ENCODE assay signal across 9 mouse cellular contexts in the genomic region with DNA sequence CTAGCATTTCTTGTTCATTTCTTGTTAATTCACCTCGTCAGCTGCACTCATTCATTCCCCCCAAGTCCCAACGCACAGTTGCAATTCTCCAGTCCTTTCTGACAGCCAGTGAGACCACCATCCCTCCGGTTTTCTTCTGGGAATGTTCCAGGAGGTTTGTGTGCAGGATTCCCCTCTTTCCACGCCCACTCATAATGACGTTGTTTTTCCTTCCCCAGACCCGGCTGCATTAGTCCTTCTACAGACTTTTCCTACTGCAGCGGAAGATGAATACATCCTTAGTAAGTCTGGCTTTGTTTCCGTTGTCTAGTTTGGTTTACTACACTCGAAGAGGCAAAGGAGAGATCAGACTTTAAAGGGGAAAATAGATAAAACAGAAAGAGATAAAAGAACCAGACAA. TPM values are rescaled to one million over a fixed set of nuclear protein-coding genes. Genes with fewer than 3 reads are reported as not detected.
DNase-seq lines count a peak whose midpoint lies in the region; ATAC-seq and TF ChIP-seq lines count a peak whose summit lies in the region.
"Had no signal": no experiment of that assay in that cellular context is flagged by ENCODE, and none has a peak within 500 bp of the region (broad histone marks: within the 10 kb centered on the region; RNA-seq: fewer than 3 reads in every experiment).

No protein-coding gene starts in this region.

- TF ChIP-seq CTCF in heart, adult 2 months (IDR thresholded peaks at IDR 0.05): no peak
- no peak for TF ChIP-seq CTCF in C2C12 (IDR thresholded peaks at IDR 0.05; ENCODE audit: control insufficient read depth, insufficient read depth, insufficient read length)
- TF ChIP-seq CTCF in liver, embryonic 14.5 days (IDR thresholded peaks at IDR 0.05; ENCODE audit: low read depth): no peak
- no peak for TF ChIP-seq CTCF in thymus, adult 2 months (IDR thresholded peaks at IDR 0.05; ENCODE audit: borderline replicate concordance, control insufficient read depth, extremely low read depth, insufficient read depth, low read length, poor library complexity)

- H3ac ChIP-seq in C2C12 (ENCODE audit: control insufficient read depth, insufficient read length, low read depth): no peak overlapping the region

- H3K79me2 ChIP-seq in heart, adult 2 months (replicated peaks; ENCODE audit: control insufficient read depth, insufficient read depth, low read length): peaks cover 2% of the 10 kb centered on the region; the same call in 1 of the 2 replicates
- H3K79me2 ChIP-seq in C2C12 (ENCODE audit: control insufficient read depth, insufficient read depth): peaks cover 19% of the 10 kb centered on the region

- peaks cover 3% of the 10 kb centered on the region for H3K36me3 ChIP-seq in heart, adult 2 months (ENCODE audit: control insufficient read depth, insufficient read depth, low read length)
- peaks cover 25% of the 10 kb centered on the region for H3K36me3 ChIP-seq in C2C12 (ENCODE audit: control insufficient read depth, insufficient read depth)
- peaks cover 39% of the 10 kb centered on the region for H3K36me3 ChIP-seq in forebrain, embryonic 14.5 days (ENCODE audit: control insufficient read depth, insufficient read depth, low read length)
- H3K36me3 ChIP-seq in liver, embryonic 14.5 days (replicated peaks; ENCODE audit: control insufficient read depth, insufficient read depth, low read depth): no peaks in the 10 kb centered on the region
- peaks cover 12% of the 10 kb centered on the region for H3K36me3 ChIP-seq in thymus, adult 2 months (ENCODE audit: control insufficient read depth, insufficient read depth, low read length)

- H3K27ac ChIP-seq in heart, adult 2 months: no peak overlapping the region; the same call in 1 of the 2 replicates
- H3K27ac ChIP-seq in forebrain, embryonic 14.5 days (ENCODE audit: low read depth, low read length): no peak overlapping the region
- no peak overlapping the region for H3K27ac ChIP-seq in liver, embryonic 14.5 days
- no peak overlapping the region for H3K27ac ChIP-seq in thymus, adult 2 months (ENCODE audit: control insufficient read depth, insufficient read depth, low read length)

- no peak for ATAC-seq in forebrain, embryonic 14.5 days
- ATAC-seq in liver, embryonic 14.5 days (ENCODE audit: insufficient read depth): no peak

- TF ChIP-seq POLR2A in heart, adult 2 months (IDR thresholded peaks at IDR 0.05; ENCODE audit: insufficient read depth, low read depth, low read length): no peak
- no peak for TF ChIP-seq POLR2A in thymus, adult 2 months (IDR thresholded peaks at IDR 0.05; ENCODE audit: control insufficient read depth, extremely low read depth, insufficient read depth, low read length, poor library complexity)

- WGBS in heart, adult 2 months: 26% methylated on average over 9 of the region's 9 CpGs
- 45% methylated on average over 9 of the region's 9 CpGs for WGBS in forebrain, embryonic 14.5 days
- 42% methylated on average over 9 of the region's 9 CpGs for WGBS in liver, embryonic 14.5 days (ENCODE audit: insufficient replicate concordance)
- 62% methylated on average over 9 of the region's 9 CpGs for WGBS in thymus, adult 2 months

- peak overlapping the region; percentile 89 for H3K4me2 ChIP-seq in forebrain, embryonic 14.5 days (ENCODE audit: low read length)
- peak overlapping the region; percentile 87 for H3K4me2 ChIP-seq in liver, embryonic 14.5 days (ENCODE audit: low read depth)

- no peaks in the 10 kb centered on the region for H3K9me3 ChIP-seq in forebrain, embryonic 14.5 days (replicated peaks; ENCODE audit: control insufficient read depth, low read length)
- no peaks in the 10 kb centered on the region for H3K9me3 ChIP-seq in liver, embryonic 14.5 days (ENCODE audit: control insufficient read depth, low read length)

- intact Hi-C loops in heart, adult 2 months (cut with DNase I): loop anchor here (2.0 to 5.0 kb wide), 2 partner anchors 33 to 166 kb away; a partner anchor contains a TSS
- intact Hi-C loops in heart, postnatal 25 days (cut with DNase I): no loop called here

- H3K4me3 ChIP-seq in heart, adult 2 months: peak overlapping the region; percentile 79
- H3K4me3 ChIP-seq in C2C12 (ENCODE audit: insufficient read depth, poor library complexity, severe bottlenecking): peak overlapping the region; percentile 50
- H3K4me3 ChIP-seq in forebrain, embryonic 14.5 days (ENCODE audit: low read depth, low read length): peak overlapping the region; percentile 85
- H3K4me3 ChIP-seq in liver, embryonic 14.5 days (ENCODE audit: insufficient read depth in 1 of 2, low read depth in 2 of 2, low read length in 2 of 2): peak overlapping the region; percentile 18 to 81; a peak in 3 of 4 replicates
- H3K4me3 ChIP-seq in thymus, adult 2 months (ENCODE audit: control insufficient read depth, insufficient read depth, low read length): no peak overlapping the region

- H3K9ac ChIP-seq in heart, adult 2 months (ENCODE audit: low read depth, low read length): no peak overlapping the region
- H3K9ac ChIP-seq in forebrain, embryonic 14.5 days (ENCODE audit: low read length): peak overlapping the region; percentile 93
- no peak overlapping the region for H3K9ac ChIP-seq in liver, embryonic 14.5 days (replicated peaks)

- TF ChIP-seq EP300 in heart, adult 2 months (IDR thresholded peaks at IDR 0.05; ENCODE audit: insufficient read depth, low read depth, low read length): no peak
- TF ChIP-seq EP300 in liver, embryonic 14.5 days (IDR thresholded peaks at IDR 0.05; ENCODE audit: low read depth): no peak

- H3K4me1 ChIP-seq in heart, adult 2 months (ENCODE audit: control insufficient read depth, insufficient read depth, low read length): peaks cover 2% of the 10 kb centered on the region
- peaks cover 9% of the 10 kb centered on the region; the same call in 1 of the 2 replicates for H3K4me1 ChIP-seq in forebrain, embryonic 14.5 days (ENCODE audit: control insufficient read depth, insufficient read depth, low read length)
- peaks cover 0 to 5% of the 10 kb centered on the region in 2 experiments; a peak in 1 of 4 replicates for H3K4me1 ChIP-seq in liver, embryonic 14.5 days (replicated peaks; ENCODE audit: control insufficient read depth in 2 of 2, insufficient read depth in 2 of 2, low read length in 1 of 2)
- H3K4me1 ChIP-seq in thymus, adult 2 months (replicated peaks; ENCODE audit: control insufficient read depth, insufficient read depth, low read length): peaks cover 8% of the 10 kb centered on the region

- no peak for DNase-seq in heart, adult 2 months
- DNase-seq in heart, postnatal 25 days (ENCODE audit: low spot score): no peak
- DNase-seq in forebrain, embryonic 14.5 days (ENCODE audit: low spot score): no peak
- DNase-seq in liver, embryonic 14.5 days (ENCODE audit: low read depth in 3 of 3, low spot score in 3 of 3): no peak
- DNase-seq in thymus, adult 2 months: no peak
- DNase-seq in right cerebral cortex, postnatal 4 days: no peak
- DNase-seq in testis, postnatal 14 days (ENCODE audit: low spot score): no peak

- no peaks in the 10 kb centered on the region for H3K27me3 ChIP-seq in heart, adult 2 months (ENCODE audit: control insufficient read depth, insufficient read depth, low read length)
- H3K27me3 ChIP-seq in C2C12 (ENCODE audit: control insufficient read depth, insufficient read depth, insufficient read length): no peaks in the 10 kb centered on the region
- H3K27me3 ChIP-seq in forebrain, embryonic 14.5 days (replicated peaks; ENCODE audit: control insufficient read depth, insufficient read depth, low read length): no peaks in the 10 kb centered on the region
- no peaks in the 10 kb centered on the region for H3K27me3 ChIP-seq in liver, embryonic 14.5 days (ENCODE audit: control insufficient read depth, insufficient read depth, low read length)
- no peaks in the 10 kb centered on the region for H3K27me3 ChIP-seq in thymus, adult 2 months (ENCODE audit: control insufficient read depth, insufficient read depth, low read length)

- H3K79me3 ChIP-seq in C2C12 (ENCODE audit: low read depth): peaks cover 4% of the 10 kb centered on the region

RNA-seq across cellular contexts. Expression of a gene that starts 1.1 kb away (rescaled TPM):
- 1 to 10 TPM; 7.9 to 8.2 TPM for total RNA-seq in heart, adult 2 months (2021)
- polyA plus RNA-seq in heart, adult 2 months (2012; rRNA removed): 6.7 and 12.7 TPM in 2 replicates
- 10 to 100 TPM in 1 of 2 experiments, 1 to 10 TPM in 1; 9.5 to 11.0 TPM for total RNA-seq in heart, postnatal 25 days (2021)
- 4.2 TPM for polyA plus RNA-seq in C2C12 (2012; fragmentation: generic; extraction: Trizol)
- 23.1 and 26.2 TPM in 2 replicates for polyA plus RNA-seq in forebrain, embryonic 14.5 days (2014; fragmentation: Nextera tagmentation; extraction: Ambion mirVana)
- 2.3 and 2.6 TPM in 2 replicates for polyA plus RNA-seq in liver, embryonic 14.5 days (2012; rRNA removed)
- 1.8 and 2.3 TPM in 2 replicates for polyA plus RNA-seq in liver, embryonic 14.5 days (2014; fragmentation: Nextera tagmentation; extraction: Ambion mirVana)
- polyA plus RNA-seq in thymus, adult 2 months (2012; rRNA removed): 24.8 and 32.9 TPM in 2 replicates

RNA-seq across cellular contexts. Expression of a gene that starts 9.3 kb away (rescaled TPM):
- total RNA-seq in heart, adult 2 months (2021): not detected
- polyA plus RNA-seq in heart, adult 2 months (2012; rRNA removed): 0.14 TPM in 1 of 2 replicates, not detected in the other
- total RNA-seq in heart, postnatal 25 days (2021): not detected
- not detected for polyA plus RNA-seq in C2C12 (2012; fragmentation: generic; extraction: Trizol)
- polyA plus RNA-seq in forebrain, embryonic 14.5 days (2014; fragmentation: Nextera tagmentation; extraction: Ambion mirVana): not detected in 2 replicates
- not detected in 2 replicates for polyA plus RNA-seq in liver, embryonic 14.5 days (2012; rRNA removed)
- not detected in 2 replicates for polyA plus RNA-seq in liver, embryonic 14.5 days (2014; fragmentation: Nextera tagmentation; extraction: Ambion mirVana)
- polyA plus RNA-seq in thymus, adult 2 months (2012; rRNA removed): not detected in 2 replicates
- polyA plus RNA-seq: spleen, adult 2 months had no signal

RNA-seq across cellular contexts. Expression of a gene that starts 33.8 kb away (rescaled TPM):
- total RNA-seq in heart, adult 2 months (2021): 1 to 10 TPM; 4.5 to 5.4 TPM
- 3.0 and 3.6 TPM in 2 replicates for polyA plus RNA-seq in heart, adult 2 months (2012; rRNA removed)
- 1 to 10 TPM; 4.8 to 5.7 TPM for total RNA-seq in heart, postnatal 25 days (2021)
- 3.8 TPM for polyA plus RNA-seq in C2C12 (2012; fragmentation: generic; extraction: Trizol)
- polyA plus RNA-seq in forebrain, embryonic 14.5 days (2014; fragmentation: Nextera tagmentation; extraction: Ambion mirVana): 3.3 and 3.7 TPM in 2 replicates
- polyA plus RNA-seq in liver, embryonic 14.5 days (2012; rRNA removed): 0.28 and 0.33 TPM in 2 replicates
- polyA plus RNA-seq in liver, embryonic 14.5 days (2014; fragmentation: Nextera tagmentation; extraction: Ambion mirVana): 0.05 and 0.10 TPM in 2 replicates
- 3.6 and 4.0 TPM in 2 replicates for polyA plus RNA-seq in thymus, adult 2 months (2012; rRNA removed)

RNA-seq across cellular contexts. Expression of a gene that starts 55.2 kb away (rescaled TPM):
- total RNA-seq in heart, adult 2 months (2021): not detected
- not detected in 2 replicates for polyA plus RNA-seq in heart, adult 2 months (2012; rRNA removed)
- not detected for total RNA-seq in heart, postnatal 25 days (2021)
- not detected for polyA plus RNA-seq in C2C12 (2012; fragmentation: generic; extraction: Trizol)
- not detected in 2 replicates for polyA plus RNA-seq in forebrain, embryonic 14.5 days (2014; fragmentation: Nextera tagmentation; extraction: Ambion mirVana)
- not detected in 2 replicates for polyA plus RNA-seq in liver, embryonic 14.5 days (2012; rRNA removed)
- not detected in 2 replicates for polyA plus RNA-seq in liver, embryonic 14.5 days (2014; fragmentation: Nextera tagmentation; extraction: Ambion mirVana)
- 0.08 TPM in 1 of 2 replicates, not detected in the other for polyA plus RNA-seq in thymus, adult 2 months (2012; rRNA removed)
- polyA plus RNA-seq: spleen, adult 2 months had no signal

RNA-seq across cellular contexts. Expression of a gene that starts 55.5 kb away (rescaled TPM):
- 1 to 10 TPM; 4.3 to 4.4 TPM for total RNA-seq in heart, adult 2 months (2021)
- polyA plus RNA-seq in heart, adult 2 months (2012; rRNA removed): 1.9 and 3.6 TPM in 2 replicates
- 1 to 10 TPM; 3.9 to 5.4 TPM for total RNA-seq in heart, postnatal 25 days (2021)
- polyA plus RNA-seq in C2C12 (2012; fragmentation: generic; extraction: Trizol): 2.8 TPM
- 8.4 and 9.2 TPM in 2 replicates for polyA plus RNA-seq in forebrain, embryonic 14.5 days (2014; fragmentation: Nextera tagmentation; extraction: Ambion mirVana)
- polyA plus RNA-seq in liver, embryonic 14.5 days (2012; rRNA removed): 0.97 and 1.8 TPM in 2 replicates
- 0.62 and 1.1 TPM in 2 replicates for polyA plus RNA-seq in liver, embryonic 14.5 days (2014; fragmentation: Nextera tagmentation; extraction: Ambion mirVana)
- 6.4 and 7.5 TPM in 2 replicates for polyA plus RNA-seq in thymus, adult 2 months (2012; rRNA removed)
